Mouse (Mus musculus): ENCODE measurements around the gene Cdc42bpa. TPM values are rescaled to one million over a fixed set of nuclear protein-coding genes. Genes with fewer than 3 reads are reported as not detected.

The Cdc42bpa gene
- polyA plus RNA-seq, 1 experiment from 2014 or later = 31.4 TPM

DNA sequence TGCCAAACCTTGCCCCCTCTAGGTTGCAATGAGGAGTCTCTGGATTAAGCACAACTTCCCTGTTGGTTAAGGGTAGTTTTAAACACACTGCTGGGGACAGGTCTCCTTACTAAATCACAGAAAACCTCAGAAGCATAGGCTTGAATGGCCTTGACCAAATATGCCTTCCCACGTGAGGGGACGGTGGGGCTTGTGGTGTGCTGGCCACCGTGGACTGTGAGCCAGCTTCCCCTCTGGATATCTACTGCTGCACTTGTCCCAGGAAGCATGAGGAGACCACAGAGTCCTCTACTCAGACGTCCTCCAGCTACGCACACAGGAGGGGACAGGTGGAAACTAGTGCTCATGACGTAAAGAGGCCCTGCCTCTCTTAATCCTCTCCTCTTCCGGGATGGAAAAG lies 202.7 kb downstream of the Cdc42bpa start:
- H3K4me1 ChIP-seq (replicated peaks; ENCODE audit: control insufficient read depth, insufficient read depth, low read length) = no peaks in the 10 kb centered on the region
- no peak overlapping the region for H3K27ac ChIP-seq (ENCODE audit: low read length)
- 87% methylated on average over 7 of the region's 7 CpGs for WGBS
- no peaks in the 10 kb centered on the region for H3K9me3 ChIP-seq (ENCODE audit: control insufficient read depth, low read length)
- H3K4me2 ChIP-seq (ENCODE audit: low read length) = no peak overlapping the region
- H3K9ac ChIP-seq (replicated peaks; ENCODE audit: low read depth, low read length) = no peak overlapping the region
- peaks cover 9% of the 10 kb centered on the region for H3K36me3 ChIP-seq (ENCODE audit: control insufficient read depth, insufficient read depth)
- no peak for ATAC-seq
- H3K27me3 ChIP-seq (replicated peaks; ENCODE audit: control insufficient read depth, insufficient read depth, low read length) = no peaks in the 10 kb centered on the region
- H3K4me3 ChIP-seq (replicated peaks; ENCODE audit: low read length) = no peak overlapping the region

DNA sequence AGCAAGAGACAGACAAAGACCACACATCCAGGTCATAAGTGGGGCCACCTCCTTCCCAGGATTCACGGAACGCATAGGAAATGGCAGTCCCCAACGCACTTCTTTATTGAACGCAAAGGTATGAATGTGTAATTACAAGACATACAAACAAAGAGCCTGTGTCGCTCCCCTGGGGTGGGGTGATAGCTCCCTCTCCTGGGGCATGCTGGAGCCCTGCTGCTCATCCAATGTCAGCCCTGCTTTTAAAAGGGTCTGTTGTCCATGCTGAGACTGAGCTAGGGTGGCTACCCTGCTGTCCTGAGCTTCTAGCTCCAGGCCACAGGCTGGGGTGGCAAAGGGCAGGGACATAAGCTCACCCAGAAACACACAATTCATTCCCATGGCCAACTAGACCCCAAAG lies 206.3 kb downstream of the Cdc42bpa start:
- no peaks in the 10 kb centered on the region for H3K9me3 ChIP-seq (ENCODE audit: control insufficient read depth, low read length)
- no peak overlapping the region for H3K4me3 ChIP-seq (replicated peaks; ENCODE audit: low read length)
- no peak for ATAC-seq
- H3K27ac ChIP-seq (ENCODE audit: low read length) = no peak overlapping the region
- 78% methylated on average over 5 of the region's 5 CpGs for WGBS
- no peaks in the 10 kb centered on the region for H3K27me3 ChIP-seq (replicated peaks; ENCODE audit: control insufficient read depth, insufficient read depth, low read length)
- H3K4me1 ChIP-seq (replicated peaks; ENCODE audit: control insufficient read depth, insufficient read depth, low read length) = no peaks in the 10 kb centered on the region
- H3K4me2 ChIP-seq (ENCODE audit: low read length) = no peak overlapping the region
- no peak overlapping the region for H3K9ac ChIP-seq (replicated peaks; ENCODE audit: low read depth, low read length)
- H3K36me3 ChIP-seq (ENCODE audit: control insufficient read depth, insufficient read depth) = peaks cover 7% of the 10 kb centered on the region

DNA sequence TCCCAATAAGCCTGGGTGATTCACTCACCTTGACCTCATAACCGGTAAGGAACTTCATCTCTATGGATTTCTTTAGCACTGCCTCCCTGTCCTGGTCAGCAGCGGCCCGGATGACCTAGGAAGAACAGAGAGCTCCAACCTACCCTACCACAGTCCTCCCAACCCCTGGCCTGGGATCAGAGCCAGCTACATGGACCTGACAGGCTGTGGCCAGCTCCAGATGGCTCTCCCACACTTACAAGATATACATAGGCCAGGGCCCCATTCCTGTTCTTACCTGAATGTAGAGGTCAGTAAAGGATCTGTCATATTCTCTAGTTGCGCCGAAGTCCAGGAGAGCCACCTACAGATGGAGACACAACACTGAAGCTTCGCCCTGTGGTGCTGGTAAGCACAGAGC lies 208.0 kb downstream of the Cdc42bpa start:
- WGBS = 98% methylated on average over 6 of the region's 6 CpGs
- ATAC-seq = no peak
- no peak overlapping the region for H3K9ac ChIP-seq (replicated peaks; ENCODE audit: low read depth, low read length)
- no peaks in the 10 kb centered on the region for H3K36me3 ChIP-seq (ENCODE audit: control insufficient read depth, insufficient read depth)
- H3K27me3 ChIP-seq (replicated peaks; ENCODE audit: control insufficient read depth, insufficient read depth, low read length) = no peaks in the 10 kb centered on the region
- H3K4me3 ChIP-seq (replicated peaks; ENCODE audit: low read length) = no peak overlapping the region
- H3K4me1 ChIP-seq (replicated peaks; ENCODE audit: control insufficient read depth, insufficient read depth, low read length) = no peaks in the 10 kb centered on the region
- no peak overlapping the region for H3K4me2 ChIP-seq (ENCODE audit: low read length)
- no peak overlapping the region for H3K27ac ChIP-seq (ENCODE audit: low read length)
- no peaks in the 10 kb centered on the region for H3K9me3 ChIP-seq (ENCODE audit: control insufficient read depth, low read length)

DNA sequence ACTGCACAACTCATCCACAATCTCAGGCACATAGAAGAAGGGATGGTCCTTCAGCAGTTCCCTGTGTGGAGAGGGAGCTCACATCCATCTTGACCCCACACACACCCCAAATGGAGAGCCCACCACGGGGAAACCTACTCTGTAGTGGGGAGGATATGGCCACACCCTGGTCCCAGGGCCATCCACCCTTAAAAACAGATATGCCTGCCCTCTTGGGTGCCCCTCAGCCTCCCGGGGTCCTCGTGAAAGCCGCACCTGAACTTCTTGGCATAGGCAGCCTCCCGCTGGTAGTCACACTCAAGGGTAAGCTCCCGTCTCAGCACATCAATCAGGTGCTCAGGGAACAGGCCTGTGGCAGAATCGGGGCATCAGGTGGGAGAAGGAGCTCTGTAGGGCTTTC lies 208.9 kb downstream of the Cdc42bpa start:
- ATAC-seq = no peak
- WGBS = 89% methylated on average over 7 of the region's 7 CpGs

DNA sequence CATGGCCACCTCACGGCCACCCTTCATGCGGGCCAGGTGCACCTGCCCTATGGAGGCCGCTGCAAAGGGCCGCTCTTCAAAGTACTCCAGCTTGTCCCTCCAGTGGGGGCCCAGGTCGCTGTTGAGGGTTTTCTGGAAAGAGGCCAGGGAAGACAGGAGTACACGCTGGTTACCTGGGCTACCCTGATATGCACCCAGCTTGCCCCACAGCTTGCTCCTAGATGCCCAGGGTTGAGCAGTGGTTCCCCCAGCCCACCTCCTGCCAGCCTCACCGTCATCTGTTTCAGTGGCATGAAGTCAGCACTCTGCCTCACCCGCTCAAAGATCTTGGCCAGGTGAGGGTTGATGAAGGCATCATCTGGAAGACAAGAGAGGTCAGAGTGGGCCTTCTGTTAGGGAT lies 209.8 kb downstream of the Cdc42bpa start:
- no peak for ATAC-seq
- Histone ChIP-seq H3K36me3 (ENCODE audit: control insufficient read depth, insufficient read depth) (no peaks in the 10 kb centered on the region), H3K4me2 (ENCODE audit: low read length) (no peak overlapping the region), H3K4me1 (replicated peaks; ENCODE audit: control insufficient read depth, insufficient read depth, low read length) (no peaks in the 10 kb centered on the region), H3K9ac (replicated peaks; ENCODE audit: low read depth, low read length) (no peak overlapping the region), H3K27me3 (replicated peaks; ENCODE audit: control insufficient read depth, insufficient read depth, low read length) (no peaks in the 10 kb centered on the region), H3K4me3 (replicated peaks; ENCODE audit: low read length) (no peak overlapping the region), H3K9me3 (ENCODE audit: control insufficient read depth, low read length) (no peaks in the 10 kb centered on the region), H3K27ac (ENCODE audit: low read length) (no peak overlapping the region)
- WGBS = 93% methylated on average over 8 of the region's 8 CpGs

More for the DNA sequence above, 208.9 kb downstream of the Cdc42bpa start:
- H3K27me3 ChIP-seq (replicated peaks; ENCODE audit: control insufficient read depth, insufficient read depth, low read length) = no peaks in the 10 kb centered on the region
- no peaks in the 10 kb centered on the region for H3K4me1 ChIP-seq (replicated peaks; ENCODE audit: control insufficient read depth, insufficient read depth, low read length)
- H3K9ac ChIP-seq (replicated peaks; ENCODE audit: low read depth, low read length) = no peak overlapping the region
- no peaks in the 10 kb centered on the region for H3K36me3 ChIP-seq (ENCODE audit: control insufficient read depth, insufficient read depth)
- no peaks in the 10 kb centered on the region for H3K9me3 ChIP-seq (ENCODE audit: control insufficient read depth, low read length)
- H3K4me2 ChIP-seq (ENCODE audit: low read length) = no peak overlapping the region
- H3K4me3 ChIP-seq (replicated peaks; ENCODE audit: low read length) = no peak overlapping the region
- H3K27ac ChIP-seq (ENCODE audit: low read length) = no peak overlapping the region

DNA sequence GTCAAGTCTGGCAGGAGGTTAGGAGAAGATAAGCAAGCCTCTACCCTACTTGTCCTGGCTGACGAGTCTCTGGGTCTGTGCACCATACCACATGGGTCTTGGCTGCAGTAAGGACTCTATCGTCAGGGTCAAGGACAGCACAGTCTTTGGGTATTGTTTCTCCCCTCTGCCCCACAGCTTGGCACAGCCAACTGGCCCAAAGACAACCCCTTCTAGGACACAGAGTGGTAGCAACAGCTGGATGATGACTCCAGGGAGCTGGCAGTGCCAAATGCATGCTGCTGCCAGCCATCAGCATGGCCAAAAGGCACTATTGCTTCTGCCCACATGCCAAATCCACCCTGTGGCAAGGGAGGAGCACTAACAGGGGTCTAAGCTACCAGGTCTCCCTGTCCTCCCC lies 211.6 kb downstream of the Cdc42bpa start:
- 79% methylated on average over 2 of the region's 2 CpGs for WGBS
- H3K4me2 ChIP-seq (ENCODE audit: low read length) = no peak overlapping the region
- no peaks in the 10 kb centered on the region for H3K27me3 ChIP-seq (replicated peaks; ENCODE audit: control insufficient read depth, insufficient read depth, low read length)
- H3K9ac ChIP-seq (replicated peaks; ENCODE audit: low read depth, low read length) = no peak overlapping the region
- no peaks in the 10 kb centered on the region for H3K9me3 ChIP-seq (ENCODE audit: control insufficient read depth, low read length)
- H3K36me3 ChIP-seq (ENCODE audit: control insufficient read depth, insufficient read depth) = no peaks in the 10 kb centered on the region
- no peak for ATAC-seq
- no peaks in the 10 kb centered on the region for H3K4me1 ChIP-seq (replicated peaks; ENCODE audit: control insufficient read depth, insufficient read depth, low read length)
- no peak overlapping the region for H3K4me3 ChIP-seq (replicated peaks; ENCODE audit: low read length)
- no peak overlapping the region for H3K27ac ChIP-seq (ENCODE audit: low read length)

DNA sequence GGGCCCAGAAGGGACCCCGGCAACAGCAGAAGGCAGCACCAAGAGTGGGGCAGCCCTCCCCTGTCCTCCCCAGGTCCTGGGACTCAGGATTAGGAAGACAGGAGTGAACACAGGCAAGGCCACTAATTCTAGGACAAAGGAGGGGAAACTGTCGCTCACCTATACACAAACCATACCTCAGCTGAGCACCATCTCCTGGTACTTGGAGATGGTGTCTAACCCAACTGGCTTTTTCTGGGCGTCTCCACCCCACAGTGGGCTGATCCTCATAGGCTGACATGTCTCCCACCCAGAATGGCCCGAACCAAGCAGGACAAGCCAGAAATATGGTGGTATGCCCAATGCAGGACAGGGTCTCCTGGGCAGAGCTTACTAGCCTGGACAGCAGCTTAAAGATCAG lies 212.3 kb downstream of the Cdc42bpa start:
- Histone ChIP-seq H3K4me1 (replicated peaks; ENCODE audit: control insufficient read depth, insufficient read depth, low read length) (no peaks in the 10 kb centered on the region), H3K4me2 (ENCODE audit: low read length) (no peak overlapping the region), H3K36me3 (ENCODE audit: control insufficient read depth, insufficient read depth) (no peaks in the 10 kb centered on the region), H3K4me3 (replicated peaks; ENCODE audit: low read length) (no peak overlapping the region), H3K9me3 (ENCODE audit: control insufficient read depth, low read length) (no peaks in the 10 kb centered on the region), H3K27ac (ENCODE audit: low read length) (no peak overlapping the region), H3K9ac (replicated peaks; ENCODE audit: low read depth, low read length) (no peak overlapping the region), H3K27me3 (replicated peaks; ENCODE audit: control insufficient read depth, insufficient read depth, low read length) (no peaks in the 10 kb centered on the region)
- ATAC-seq = no peak
- WGBS = 88% methylated on average over 4 of the region's 4 CpGs

DNA sequence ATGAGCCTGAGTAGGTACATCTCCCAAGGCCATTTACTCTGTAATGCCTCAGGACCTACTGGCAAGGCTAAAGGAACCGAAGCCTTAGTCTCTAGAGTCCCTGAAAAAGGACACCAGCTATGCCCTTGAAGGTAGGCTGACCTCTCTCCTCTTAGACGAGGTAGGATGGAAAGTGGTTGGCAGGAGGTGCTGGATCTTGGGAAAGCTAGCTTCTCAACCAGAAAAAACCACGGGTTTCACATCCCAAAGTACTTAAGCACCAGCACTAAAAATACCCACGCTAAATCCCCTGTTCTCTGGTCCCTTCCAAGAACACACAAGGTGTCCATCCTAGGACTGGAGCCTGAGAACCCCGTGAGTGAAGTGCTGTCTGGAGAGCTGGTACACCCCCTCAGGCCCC lies 212.7 kb downstream of the Cdc42bpa start:
- Histone ChIP-seq H3K36me3 (ENCODE audit: control insufficient read depth, insufficient read depth) (no peaks in the 10 kb centered on the region), H3K4me2 (ENCODE audit: low read length) (no peak overlapping the region), H3K4me3 (replicated peaks; ENCODE audit: low read length) (no peak overlapping the region), H3K4me1 (replicated peaks; ENCODE audit: control insufficient read depth, insufficient read depth, low read length) (no peaks in the 10 kb centered on the region), H3K9ac (replicated peaks; ENCODE audit: low read depth, low read length) (no peak overlapping the region), H3K27ac (ENCODE audit: low read length) (no peak overlapping the region), H3K27me3 (replicated peaks; ENCODE audit: control insufficient read depth, insufficient read depth, low read length) (no peaks in the 10 kb centered on the region), H3K9me3 (ENCODE audit: control insufficient read depth, low read length) (no peaks in the 10 kb centered on the region)
- no peak for ATAC-seq
- WGBS = 83% methylated on average over 5 of the region's 5 CpGs

DNA sequence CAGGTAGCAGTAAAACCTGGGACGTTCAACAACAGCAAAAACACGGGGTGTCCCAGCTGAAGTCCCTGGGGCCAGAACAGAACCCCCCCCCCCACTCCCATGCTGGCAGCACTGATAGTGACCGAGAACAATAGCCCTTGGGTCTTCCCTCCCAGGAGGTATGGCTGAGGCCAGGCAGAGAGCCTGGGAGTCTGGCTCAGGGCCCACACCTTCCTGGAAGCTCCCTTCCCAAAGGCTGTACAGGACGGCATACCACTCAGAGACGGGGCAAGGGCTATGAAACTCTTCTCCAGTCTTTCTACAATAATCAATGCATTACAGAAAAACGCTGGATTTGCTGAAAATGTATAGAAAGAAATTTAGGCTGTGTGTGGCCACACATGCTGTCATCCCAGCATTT lies 214.4 kb downstream of the Cdc42bpa start:
- Histone ChIP-seq H3K4me2 (ENCODE audit: low read length) (no peak overlapping the region), H3K27ac (ENCODE audit: low read length) (no peak overlapping the region), H3K36me3 (ENCODE audit: control insufficient read depth, insufficient read depth) (no peaks in the 10 kb centered on the region), H3K9ac (replicated peaks; ENCODE audit: low read depth, low read length) (no peak overlapping the region), H3K27me3 (replicated peaks; ENCODE audit: control insufficient read depth, insufficient read depth, low read length) (no peaks in the 10 kb centered on the region), H3K4me1 (replicated peaks; ENCODE audit: control insufficient read depth, insufficient read depth, low read length) (no peaks in the 10 kb centered on the region), H3K4me3 (replicated peaks; ENCODE audit: low read length) (no peak overlapping the region), H3K9me3 (ENCODE audit: control insufficient read depth, low read length) (no peaks in the 10 kb centered on the region)
- 53% methylated on average over 6 of the region's 6 CpGs for WGBS
- no peak for ATAC-seq

DNA sequence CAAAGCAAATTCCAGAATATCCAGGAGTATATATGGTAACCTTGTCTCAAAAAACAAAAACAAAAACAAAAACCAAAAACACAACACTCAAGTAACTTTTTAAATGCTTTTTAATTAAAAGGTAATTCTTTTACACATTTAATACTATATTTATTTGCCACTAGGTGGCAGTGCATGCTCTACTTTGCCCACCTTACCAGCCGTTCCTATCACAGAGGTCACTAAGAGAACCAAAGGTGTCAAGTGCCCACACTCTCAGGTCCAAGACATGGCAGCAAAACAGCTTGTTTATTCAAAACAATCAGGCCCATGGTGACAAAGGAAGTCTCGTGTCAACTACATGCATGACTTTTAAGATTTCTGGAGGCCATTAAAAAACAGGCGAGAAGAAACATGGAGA lies 214.9 kb downstream of the Cdc42bpa start:
- Histone ChIP-seq H3K4me2 (ENCODE audit: low read length) (no peak overlapping the region), H3K4me1 (replicated peaks; ENCODE audit: control insufficient read depth, insufficient read depth, low read length) (no peaks in the 10 kb centered on the region), H3K9me3 (ENCODE audit: control insufficient read depth, low read length) (no peaks in the 10 kb centered on the region), H3K36me3 (ENCODE audit: control insufficient read depth, insufficient read depth) (no peaks in the 10 kb centered on the region), H3K4me3 (replicated peaks; ENCODE audit: low read length) (no peak overlapping the region), H3K9ac (replicated peaks; ENCODE audit: low read depth, low read length) (no peak overlapping the region), H3K27ac (ENCODE audit: low read length) (no peak overlapping the region), H3K27me3 (replicated peaks; ENCODE audit: control insufficient read depth, insufficient read depth, low read length) (no peaks in the 10 kb centered on the region)
- WGBS = 35% methylated on average over 3 of the region's 3 CpGs
- ATAC-seq = no peak
